Mouse (Mus musculus) right cerebral cortex, postnatal 4 days (tissue): ENCODE measurements around the gene BC030867.

Source experiments
- DNase-seq: peaks from one replicate; pipeline ENCODE4 v3.0.0-alpha.2; 2022

The BC030867 gene

GRCm38 (mm10) chr11:102294887-102295597 lies 46.4 kb downstream of the BC030867 start:
- DNase-seq = no peak

GRCm38 (mm10) chr11:102295598-102296471 lies 47.2 kb downstream of the BC030867 start:
- peak; percentile 58 for DNase-seq

GRCm38 (mm10) chr11:102296491-102297472 lies 48.1 kb downstream of the BC030867 start, which contains the start of gene Atxn7l3:
Gene Atxn7l3 (minus strand): TSS chr11:102296631.
- peak; percentile 94 for DNase-seq

DNA sequence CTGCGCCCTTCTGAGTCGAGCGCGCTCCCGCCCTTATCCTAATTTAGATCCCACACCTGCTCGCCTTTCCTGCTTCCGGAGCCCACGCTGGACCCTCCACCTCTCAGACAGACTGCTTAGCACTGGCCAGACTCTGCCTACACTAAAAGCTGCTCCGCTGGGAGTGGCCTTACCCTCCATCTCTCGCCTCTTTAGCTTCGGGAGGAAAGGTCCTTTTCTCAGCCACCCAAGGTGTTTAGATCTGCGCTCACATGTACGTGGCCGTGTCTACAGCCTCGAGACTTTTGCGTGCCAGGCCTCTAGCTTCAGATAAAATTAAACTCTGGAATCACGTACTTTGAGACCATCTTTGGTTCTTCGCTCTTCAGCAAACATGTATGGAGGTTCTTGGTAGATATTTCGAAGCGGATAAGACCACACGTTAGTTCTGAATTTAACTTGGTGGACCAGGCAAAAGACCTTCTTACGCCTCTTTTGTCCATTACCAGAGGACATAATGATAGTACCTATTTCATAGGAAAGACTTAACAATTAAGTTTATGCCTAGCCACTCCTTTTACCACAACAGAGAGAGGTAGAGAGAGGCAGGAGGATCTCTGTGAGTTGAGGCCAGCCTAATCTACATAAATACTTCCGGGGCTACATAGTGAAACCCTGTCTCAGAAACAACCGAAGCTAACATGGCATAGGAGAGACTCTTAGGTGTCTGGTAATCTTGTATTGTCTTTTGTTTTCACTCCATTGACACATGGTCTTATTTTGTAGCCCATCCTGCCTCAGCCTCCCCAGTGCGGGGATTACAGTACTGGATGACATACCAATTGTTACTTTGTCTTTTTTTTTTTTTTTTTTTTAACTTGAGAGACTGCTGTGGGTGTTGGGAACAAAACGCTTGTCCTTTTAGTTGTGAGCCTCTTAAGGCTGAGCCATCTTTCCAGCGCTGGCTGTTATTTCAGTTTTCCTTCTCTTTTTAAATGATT lies 49.2 kb downstream of the BC030867 start:
- DNase-seq = no peak

GRCm38 (mm10) chr11:102299839-102300238 lies 51.2 kb downstream of the BC030867 start:
- peak; percentile 69 for DNase-seq

DNA sequence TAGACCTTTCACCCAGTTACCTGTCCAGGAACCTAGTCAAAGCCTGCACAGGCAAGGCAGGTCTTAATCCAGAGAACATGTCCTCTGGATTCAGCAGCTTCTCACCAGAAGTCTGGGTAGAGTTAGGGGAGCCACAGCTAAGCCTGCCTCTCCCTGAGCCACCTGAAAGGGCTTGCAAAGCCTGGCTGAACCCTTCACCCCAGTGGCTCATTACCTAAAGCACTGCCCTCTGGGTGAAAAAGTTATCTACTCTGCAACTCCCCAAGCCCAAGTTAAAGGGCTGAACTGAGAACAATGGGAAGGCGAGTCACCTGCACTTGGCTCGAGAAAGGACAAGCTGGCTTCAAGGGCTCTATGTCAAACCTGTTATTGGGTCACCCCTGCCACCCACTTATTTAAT lies 55.5 kb downstream of the BC030867 start:
- no peak for DNase-seq

- no peak for DNase-seq
Measured at GRCm38 (mm10) chr11:102305359-102305758, 56.7 kb downstream of the BC030867 start.

- DNase-seq = no peak
Measured at GRCm38 (mm10) chr11:102308104-102308503, 59.4 kb downstream of the BC030867 start.

DNA sequence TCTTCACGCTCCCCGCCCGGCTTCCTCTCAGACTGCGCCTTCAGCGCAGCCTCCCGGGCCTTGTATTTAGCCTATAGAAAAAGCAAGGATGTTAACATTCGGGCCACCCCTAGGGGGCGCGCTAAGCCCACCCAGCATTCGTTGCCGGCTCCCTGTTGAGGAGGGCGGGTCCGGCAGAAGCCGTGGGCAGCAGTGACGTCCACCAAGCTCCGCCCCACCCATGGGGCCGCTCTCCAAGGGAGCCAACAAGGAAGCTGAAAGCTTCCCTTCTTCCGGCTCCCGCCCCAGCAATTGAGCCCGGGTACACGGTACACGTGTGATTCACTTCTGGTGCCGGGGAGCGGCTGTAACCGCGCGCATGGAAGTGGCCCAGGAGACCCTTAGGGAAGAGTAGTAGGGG lies 60.3 kb downstream of the BC030867 start:
- peak; percentile 97 for DNase-seq

DNA sequence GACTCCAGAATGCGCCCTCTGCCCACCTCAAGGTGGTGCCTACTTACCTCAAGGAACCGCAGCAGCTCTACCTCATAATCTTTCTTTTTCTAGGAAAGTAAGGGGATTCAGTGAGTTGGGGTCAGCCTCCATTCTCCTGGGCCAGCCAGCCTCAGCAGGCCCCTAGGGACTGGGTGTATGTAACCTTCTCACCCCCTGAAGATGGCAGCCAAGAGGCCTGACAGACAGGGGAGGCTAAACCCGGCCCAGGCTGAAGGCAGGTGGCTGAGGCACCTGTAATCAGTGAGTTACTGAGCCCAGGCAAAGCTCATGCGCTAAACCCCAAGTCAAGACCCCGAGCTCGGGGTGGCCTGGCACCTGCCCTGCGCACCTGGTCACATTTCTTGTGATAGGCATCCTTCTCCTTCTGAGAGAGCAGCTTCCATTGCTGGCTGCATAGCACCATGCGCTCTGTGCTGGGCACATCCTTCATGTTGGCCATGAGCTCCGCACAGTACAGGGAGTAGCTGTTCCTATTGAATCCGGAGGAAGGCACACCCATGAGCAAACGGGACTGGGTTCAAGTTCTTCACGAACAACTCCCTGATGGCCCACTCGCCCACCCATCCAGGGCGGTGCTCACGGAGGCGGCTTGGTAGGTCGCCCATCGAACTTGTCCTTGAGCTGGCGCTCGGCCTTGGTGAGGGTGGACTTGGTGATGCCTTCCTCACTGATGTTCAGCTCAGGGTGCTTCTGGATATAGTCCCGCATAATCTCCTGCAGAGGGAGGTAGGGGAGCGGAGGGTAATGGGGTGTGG lies 61.3 kb downstream of the BC030867 start:
- DNase-seq = no peak

GRCm38 (mm10) chr11:102310768-102311695 lies 62.4 kb downstream of the BC030867 start:
- DNase-seq = no peak

DNA sequence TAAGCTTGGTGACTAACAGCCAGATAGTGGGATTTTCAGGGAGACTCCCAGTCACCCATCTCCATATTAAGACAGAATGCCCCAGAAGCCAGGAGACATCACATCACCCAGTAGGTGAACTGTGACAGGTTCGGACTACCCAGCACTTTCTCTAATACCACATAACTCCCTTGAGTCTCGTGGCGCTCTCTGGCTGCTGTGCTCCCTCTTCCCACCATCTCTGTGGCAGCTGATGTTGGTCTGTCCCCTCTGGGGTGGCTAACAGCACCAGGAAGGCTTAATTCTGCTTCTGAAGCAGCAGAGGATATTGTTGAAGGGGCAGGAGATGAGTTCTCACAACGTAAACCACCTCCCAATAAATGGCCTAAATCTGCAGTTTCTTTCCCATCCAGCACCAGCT lies 63.3 kb downstream of the BC030867 start:
- no peak for DNase-seq

DNA sequence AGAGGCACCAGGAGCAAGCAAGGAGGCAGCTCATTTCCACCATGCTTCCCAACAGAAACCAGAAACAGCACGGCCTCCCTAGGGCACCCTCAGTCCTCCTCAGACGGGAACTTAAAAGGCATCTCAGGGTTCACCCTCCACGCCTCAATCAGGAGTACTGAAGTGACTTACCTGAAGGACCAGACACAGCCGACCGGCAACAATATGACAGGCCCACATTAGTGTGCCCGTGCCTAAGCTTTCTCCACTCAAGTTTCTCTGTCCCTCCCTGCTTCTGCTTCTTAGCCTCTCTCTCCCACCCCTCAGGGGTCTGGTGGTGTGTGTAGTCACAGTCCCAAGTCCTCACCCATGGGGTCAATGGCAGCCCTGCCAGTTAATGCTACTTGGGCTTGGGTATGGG lies 63.9 kb downstream of the BC030867 start:
- DNase-seq = no peak

DNA sequence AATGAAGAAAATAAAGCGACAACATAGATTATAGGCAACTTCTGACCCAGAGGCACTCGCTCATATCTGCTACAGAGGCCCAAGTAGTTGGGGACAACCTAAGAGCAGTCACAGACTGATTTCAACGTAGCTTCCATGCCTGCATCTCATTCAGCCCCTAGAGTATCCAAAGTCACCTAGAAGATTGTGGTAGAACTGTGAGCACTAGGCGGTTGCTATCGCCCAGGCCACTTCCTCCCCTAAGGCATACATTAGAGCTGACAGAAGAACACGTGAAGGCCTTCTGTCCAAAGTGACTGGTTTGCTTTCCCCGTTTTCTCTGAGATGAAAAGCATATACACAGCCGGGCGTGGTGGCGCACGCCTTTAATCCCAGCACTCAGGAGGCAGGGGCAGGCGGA lies 65.6 kb downstream of the BC030867 start:
- no peak for DNase-seq
